Mouse (Mus musculus) MN1 (cell line): ENCODE data around the gene Abcd3.
A peak's percentile ranks its signal among the peaks of the same experiment; 100 is the strongest.

ENCODE experiments used
- DNase-seq: peaks from one replicate; pipeline ENCODE4 v3.0.0-alpha.2; 2016; ENCODE audit warnings: low spot score

Abcd3 gene

GRCm38 (mm10) chr3:121738742-121739342, 76.3 kb downstream of the Abcd3 start:
- DNase-seq: no peak

DNA sequence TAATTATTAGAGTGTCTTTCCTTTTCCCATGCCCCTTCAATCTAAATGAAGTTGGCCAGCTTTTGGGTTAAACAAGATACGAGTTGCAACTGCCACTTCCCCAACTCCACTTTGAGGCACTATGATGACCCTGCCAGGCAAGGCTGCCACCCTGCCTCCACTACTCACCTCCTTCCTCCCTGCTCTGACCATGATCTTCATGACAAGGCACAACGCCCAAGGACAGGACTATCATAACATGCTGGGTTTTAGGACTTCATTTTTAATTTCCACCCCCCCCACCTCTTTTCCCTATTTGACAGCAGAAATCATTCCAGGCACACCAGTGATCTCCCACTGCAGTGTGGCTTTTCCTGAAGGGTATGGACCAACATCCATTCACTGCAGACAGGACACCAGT, 77.2 kb downstream of the Abcd3 start:
- no peak for DNase-seq

GRCm38 (mm10) chr3:121737453-121737852, 77.6 kb downstream of the Abcd3 start:
- DNase-seq: no peak

- DNase-seq: peak; percentile 68
Measured at GRCm38 (mm10) chr3:121736025-121736744, 78.9 kb downstream of the Abcd3 start.

DNA sequence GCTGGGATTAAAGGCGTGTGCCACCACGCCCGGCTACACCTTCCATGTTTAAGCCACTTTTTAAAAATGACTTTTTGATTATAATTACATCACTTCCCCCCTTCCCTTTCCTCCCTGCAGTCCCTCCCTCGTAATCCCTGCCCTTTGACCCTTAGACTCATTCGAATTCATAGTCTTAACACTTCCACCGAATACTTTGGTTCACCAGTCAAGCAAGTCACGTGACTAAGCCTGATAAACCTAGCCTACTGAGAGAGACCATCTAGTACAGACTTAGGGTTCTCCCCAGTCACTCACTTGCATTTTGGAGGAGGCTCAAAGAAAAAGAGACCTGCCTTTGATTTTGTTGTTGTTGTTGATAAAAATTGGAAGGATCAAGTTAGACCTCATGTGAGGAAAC, 79.6 kb downstream of the Abcd3 start:
- DNase-seq: no peak

GRCm38 (mm10) chr3:121729678-121730077, 85.4 kb downstream of the Abcd3 start:
- no peak for DNase-seq

DNA sequence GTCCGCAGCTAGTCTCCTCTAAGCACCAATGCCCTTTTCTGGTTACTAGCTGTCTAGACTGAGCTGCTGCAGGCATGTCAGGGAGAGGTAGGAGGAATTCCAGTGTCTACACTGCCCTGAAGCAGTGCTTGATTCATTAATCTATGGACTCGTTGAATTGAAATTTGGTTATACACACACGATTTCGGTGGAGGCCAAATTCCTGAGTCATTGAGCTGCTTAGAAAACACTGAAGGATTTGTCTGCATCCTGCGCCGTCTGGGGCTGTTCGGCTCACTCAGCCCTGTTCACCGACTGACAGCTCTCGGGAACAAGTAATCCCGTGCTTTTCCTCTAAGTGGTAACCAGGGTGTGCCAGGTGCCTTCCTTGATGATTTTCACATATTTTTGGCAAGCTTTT, 89.5 kb downstream of the Abcd3 start:
- no peak for DNase-seq

DNA sequence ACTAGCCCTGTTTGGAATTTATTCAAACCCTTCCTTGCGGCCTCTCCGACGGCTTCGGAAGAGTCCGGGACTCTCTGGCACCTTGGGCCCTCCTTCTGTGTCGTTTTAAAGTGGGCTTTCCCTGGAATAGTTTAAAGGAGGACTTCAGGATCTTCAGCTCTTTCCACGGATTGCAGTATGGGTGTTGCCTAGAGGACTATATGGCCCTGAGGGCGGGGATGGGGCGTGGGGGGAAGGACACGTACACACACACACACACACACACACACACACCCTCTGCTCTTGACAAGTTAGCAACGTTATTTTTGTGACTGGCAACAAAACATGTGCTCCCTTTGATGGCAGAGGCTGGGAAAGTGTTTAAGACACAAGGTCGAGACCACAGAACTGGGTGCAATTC, 90.5 kb downstream of the Abcd3 start:
- DNase-seq: no peak

DNA sequence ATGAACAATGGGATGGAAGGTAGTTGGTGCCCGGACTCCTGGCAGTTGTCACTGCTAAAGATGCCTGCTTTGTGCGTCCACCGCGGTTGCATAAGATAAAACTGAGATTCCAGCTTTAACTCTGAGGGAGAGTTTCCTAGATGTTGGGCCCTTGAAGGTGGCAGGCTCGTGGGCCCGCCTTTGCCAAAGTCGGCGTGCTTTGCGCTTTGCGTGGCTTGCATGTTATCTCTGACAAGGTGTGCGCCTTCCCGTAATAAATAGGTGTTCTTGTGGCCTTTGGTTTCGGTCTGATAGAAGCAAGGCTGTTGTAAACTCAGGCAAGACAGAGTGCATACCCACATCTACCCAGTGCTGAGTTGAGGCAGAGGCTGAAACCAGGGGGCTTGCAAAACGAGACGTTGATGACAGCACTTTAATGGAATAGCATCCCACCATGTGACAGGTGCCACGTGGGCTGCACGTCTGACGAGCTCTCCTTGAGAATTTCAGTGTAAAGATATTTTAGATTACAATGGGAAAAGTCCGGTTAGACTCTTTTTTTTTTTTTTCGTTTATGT, 91.1 kb downstream of the Abcd3 start:
- DNase-seq: peak; percentile 31

GRCm38 (mm10) chr3:121722971-121723844, 91.9 kb downstream of the Abcd3 start, which contains the start of gene F3:
Gene F3 (plus strand): TSS chr3:121723537.
- DNase-seq: peak; percentile 84

DNA sequence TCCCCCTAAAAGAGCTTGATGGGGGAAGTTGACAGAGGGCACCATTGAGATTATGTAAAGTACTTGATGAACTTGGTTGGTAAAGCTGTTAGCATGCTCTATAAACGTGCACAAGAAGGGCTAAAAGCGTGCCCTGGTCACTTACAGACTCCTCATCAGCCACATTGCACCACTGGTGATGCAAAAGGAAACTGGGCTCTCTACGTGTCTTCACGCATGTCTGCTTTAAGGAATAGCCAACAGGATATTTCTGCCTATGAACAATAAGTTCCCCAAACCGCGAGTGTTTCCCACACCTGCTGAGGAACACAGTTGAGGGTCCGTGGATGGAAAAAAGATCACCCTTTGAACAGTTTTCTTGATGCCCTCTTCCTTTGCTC, 93.4 kb downstream of the Abcd3 start:
- no peak for DNase-seq

DNA sequence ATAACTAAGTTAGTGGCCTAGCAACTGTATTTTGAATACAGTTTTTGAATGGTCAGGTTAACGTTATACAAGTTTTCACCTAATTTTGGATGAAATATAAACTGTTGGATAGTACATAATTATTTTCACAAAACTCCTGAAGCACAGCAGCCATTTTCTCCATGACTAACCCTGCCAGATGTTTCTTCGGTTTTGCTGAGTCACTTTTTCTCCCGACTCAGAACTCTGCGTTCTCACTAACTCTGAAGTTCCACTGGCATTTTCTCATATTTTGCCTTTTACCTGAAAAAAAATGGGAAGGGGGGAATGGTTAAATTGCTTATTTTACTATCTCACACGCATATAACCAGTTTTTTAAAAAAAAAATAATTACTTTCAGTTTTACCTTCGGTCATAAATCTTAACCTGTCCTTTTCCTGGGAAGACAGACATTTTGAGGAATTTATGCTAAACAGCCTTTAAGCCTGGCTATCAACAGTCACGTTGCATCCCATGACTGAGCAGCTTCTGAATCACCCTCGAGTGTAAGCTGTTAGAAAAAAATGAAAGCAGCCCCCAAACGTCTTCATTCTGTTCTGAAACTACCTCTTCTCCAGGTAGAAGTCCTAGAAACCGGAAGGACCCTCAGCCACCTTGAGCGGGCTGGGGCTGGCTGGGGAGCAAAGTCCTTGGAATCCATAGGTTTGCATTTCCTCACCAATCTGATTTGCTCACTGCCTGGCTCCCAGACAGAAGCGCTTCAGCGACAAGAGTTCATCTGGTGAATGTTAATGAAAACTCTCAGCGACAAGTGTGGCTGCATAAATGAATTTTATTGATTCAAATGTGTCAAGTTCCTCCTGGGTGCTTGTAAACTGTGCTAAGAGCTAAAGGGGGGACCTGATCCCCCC, 94.1 kb downstream of the Abcd3 start:
- DNase-seq: peak; percentile 38

GRCm38 (mm10) chr3:121719701-121720100, 95.4 kb downstream of the Abcd3 start:
- DNase-seq: no peak

DNA sequence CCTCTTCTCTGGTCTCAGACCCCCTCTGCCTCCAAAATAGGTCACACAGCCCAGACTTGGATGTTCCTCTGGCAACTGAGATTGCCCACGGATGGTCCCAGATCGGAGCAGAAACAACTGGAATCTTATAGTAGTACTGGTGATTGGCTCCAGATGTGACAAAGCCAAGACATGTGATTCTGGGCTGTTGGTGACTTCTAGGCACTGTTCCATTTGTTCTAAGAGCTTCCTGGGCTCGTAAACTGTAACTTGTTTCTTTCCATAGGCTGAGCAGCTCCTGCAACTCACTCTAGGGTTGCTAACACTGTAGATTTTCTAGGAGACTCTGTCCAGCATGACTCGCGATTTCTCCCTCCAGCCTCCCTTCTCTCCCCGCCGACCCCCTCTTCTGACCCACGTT, 96.4 kb downstream of the Abcd3 start:
- no peak for DNase-seq

GRCm38 (mm10) chr3:121716480-121716879, 98.6 kb downstream of the Abcd3 start:
- no peak for DNase-seq

DNA sequence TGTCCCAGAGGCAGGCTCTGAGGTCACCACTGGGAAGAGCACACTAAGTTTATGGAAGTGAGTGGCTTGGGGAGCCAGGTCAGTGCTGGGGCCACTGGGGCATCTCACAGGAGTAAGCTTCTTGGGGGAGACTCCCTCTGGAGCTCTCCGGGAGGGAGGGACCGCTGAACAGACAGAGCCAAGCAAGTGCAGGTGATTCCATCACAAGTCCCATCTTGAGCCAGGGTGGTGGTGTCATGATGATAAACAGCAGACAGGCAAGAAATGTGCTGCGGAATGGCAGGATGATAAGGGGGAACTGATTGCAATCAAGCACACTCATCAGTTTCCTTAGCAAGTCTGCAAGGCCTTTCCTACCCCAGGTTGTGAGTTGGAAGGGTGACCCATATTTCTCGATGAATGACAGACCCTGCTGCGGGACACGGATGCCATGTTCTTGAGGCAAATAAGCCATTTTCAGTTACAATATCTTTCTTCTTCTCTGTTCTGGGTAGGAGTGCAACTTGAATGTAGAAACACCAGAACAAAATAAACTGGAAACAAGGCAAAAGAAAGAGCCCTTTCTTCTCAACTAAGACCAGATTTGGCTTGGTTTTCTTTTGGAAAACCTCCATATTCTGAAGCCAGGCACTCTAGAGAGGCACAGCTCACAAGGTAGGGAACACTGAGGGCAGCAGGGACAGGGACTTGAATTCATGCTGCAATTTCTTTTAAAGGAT, 99.2 kb downstream of the Abcd3 start:
- no peak for DNase-seq

DNA sequence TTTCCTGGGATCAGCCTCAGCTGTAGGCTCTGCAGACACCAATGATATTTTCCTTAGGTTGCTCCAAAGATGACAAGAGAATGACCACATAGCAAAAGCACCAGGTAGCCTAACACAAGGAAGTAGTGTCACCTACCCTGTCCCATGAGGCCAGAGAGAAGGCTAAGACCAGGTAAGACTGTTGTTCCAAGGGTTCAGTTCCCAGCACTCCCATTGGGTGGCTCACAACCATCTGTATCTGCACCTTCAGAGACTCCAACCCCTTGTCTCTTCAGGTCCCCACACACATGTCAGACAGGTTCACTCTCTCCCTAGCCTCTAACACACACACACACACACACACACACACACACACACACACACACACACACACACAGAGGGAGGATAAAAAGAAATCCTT, 99.8 kb downstream of the Abcd3 start:
- DNase-seq: no peak

DNA sequence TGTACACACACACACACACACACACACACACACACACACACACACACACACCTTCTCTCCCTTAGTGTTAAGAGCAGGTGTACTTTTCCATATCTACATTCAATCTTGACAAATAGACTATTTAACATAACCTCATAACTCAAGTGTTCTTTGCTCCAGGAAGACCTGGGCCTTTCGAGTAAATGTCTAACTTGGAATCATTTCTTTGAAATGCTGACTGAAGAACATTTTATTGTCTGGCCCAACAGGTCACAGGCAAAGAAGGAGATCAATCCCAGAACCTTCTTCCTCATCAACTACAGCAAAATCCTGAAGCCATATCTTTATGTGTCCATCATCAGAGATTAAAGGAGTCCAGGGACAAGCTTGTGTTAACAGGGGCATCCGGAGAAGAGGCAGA, 100.6 kb downstream of the Abcd3 start:
- DNase-seq: no peak

GRCm38 (mm10) chr3:121713816-121714215, 101.3 kb downstream of the Abcd3 start:
- DNase-seq: peak; percentile 22

DNA sequence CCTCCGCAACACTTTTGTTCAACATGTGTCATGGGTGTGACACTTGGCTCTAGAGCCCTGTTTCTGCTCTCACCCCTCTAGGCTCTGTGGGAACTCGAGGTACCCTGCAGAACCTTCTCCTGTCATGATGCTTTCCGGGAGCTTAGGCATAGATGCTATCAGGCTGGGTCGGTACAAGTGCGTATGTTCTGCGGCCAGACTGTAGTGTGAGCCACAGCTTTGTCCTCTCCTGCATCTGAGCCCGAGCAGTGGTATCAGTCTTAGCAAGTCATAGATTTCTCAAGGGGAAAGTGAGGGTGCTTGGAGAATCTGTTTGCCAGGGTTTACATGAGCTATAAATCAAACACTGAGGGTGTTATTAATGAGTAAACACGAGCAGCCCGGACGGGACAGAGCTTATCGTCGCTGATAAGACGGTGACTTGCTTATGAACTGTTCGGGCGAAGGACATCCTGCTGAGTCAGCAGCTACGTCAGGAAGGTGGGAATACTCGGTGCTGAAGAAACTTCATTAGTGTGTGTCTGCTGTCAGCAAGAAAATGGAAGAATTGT, 101.9 kb downstream of the Abcd3 start:
- no peak for DNase-seq

GRCm38 (mm10) chr3:121712222-121712621, 102.9 kb downstream of the Abcd3 start:
- no peak for DNase-seq
